Mouse (Mus musculus) neural tube, embryonic 11.5 days (tissue): ENCODE results near the gene Esp6. TPM values are rescaled to one million over a fixed set of nuclear protein-coding genes. Genes with fewer than 3 reads are reported as not detected.
"Not testable (repeated sequence)": the region's sequence is repeated elsewhere in the genome, so short reads cannot be mapped to it uniquely, and the experiment has no call there.

Experiments
- ATAC-seq: fragments of 200-750 bp; cut with Nextera tagmentation; 2 replicates; pipeline ENCODE4 v1.8.0; 2017; ENCODE audit warnings: moderate number of reproducible peaks, mild to moderate bottlenecking, moderate TSS enrichment, moderate library complexity; ENCODE audit not compliant: insufficient read depth, low FRiP score, low TSS enrichment
- DNase-seq: peaks from one replicate; pipeline ENCODE4 v3.0.0-alpha.2; 2015; ENCODE audit warnings: low spot score
- H3K27ac ChIP-seq: fragments of 300-500 bp; sonication (generic); 2 replicates; pipeline ENCODE4 v1.5.1; 2014; ENCODE audit warnings: low read depth, mild to moderate bottlenecking, low read length
- H3K27me3 ChIP-seq: fragments of 300-500 bp; sonication (generic); 2 replicates; pipeline ENCODE4 v1.6.1; 2014; ENCODE audit warnings: mild to moderate bottlenecking, low read length, mixed read lengths; ENCODE audit not compliant: control insufficient read depth, insufficient read depth
- H3K36me3 ChIP-seq: fragments of 300-500 bp; sonication (generic); 2 replicates; pipeline ENCODE4 v1.6.1; 2014; ENCODE audit warnings: mild to moderate bottlenecking, low read length, moderate library complexity, mixed read lengths; ENCODE audit not compliant: control insufficient read depth, insufficient read depth
- H3K4me1 ChIP-seq: fragments of 300-500 bp; sonication (generic); 2 replicates; pipeline ENCODE4 v1.6.1; 2014; ENCODE audit warnings: low read length, mixed read lengths; ENCODE audit not compliant: control insufficient read depth, insufficient read depth
- H3K4me2 ChIP-seq: fragments of 300-500 bp; sonication (generic); 2 replicates; pipeline ENCODE4 v1.6.1; 2014; ENCODE audit warnings: low read depth, mild to moderate bottlenecking, moderate library complexity
- H3K4me3 ChIP-seq: fragments of 300-500 bp; sonication (generic); 2 replicates; pipeline ENCODE4 v1.5.1; 2014; ENCODE audit warnings: low read depth, low read length
- H3K9ac ChIP-seq: fragments of 300-500 bp; sonication (generic); 2 replicates; pipeline ENCODE4 v1.6.1; 2014; ENCODE audit warnings: mild to moderate bottlenecking, low read length
- H3K9me3 ChIP-seq: fragments of 300-500 bp; sonication (generic); 2 replicates; pipeline ENCODE4 v1.6.1; 2016; ENCODE audit warnings: low read length; ENCODE audit not compliant: control insufficient read depth
- WGBS: fragments of 180-500 bp; shearing (Covaris S2); extraction: QIAGEN DNeasy Blood & Tissue Kit; methylation state at CpG from one replicate; pipeline ENCODE4 v1.1.7; 2014; 5-methylcytosine and 5-hydroxymethylcytosine counted together
- polyA plus RNA-seq: library from polyadenylated mRNA; unstranded; fragments of >200 nt; fragmentation: Nextera tagmentation; extraction: Ambion mirVana; gene quantifications from 2 replicates; pipeline ENCODE4 v1.2.1, GENCODE M21; 2014

Esp6 gene
- polyA plus RNA-seq = not detected in 2 replicates

DNA sequence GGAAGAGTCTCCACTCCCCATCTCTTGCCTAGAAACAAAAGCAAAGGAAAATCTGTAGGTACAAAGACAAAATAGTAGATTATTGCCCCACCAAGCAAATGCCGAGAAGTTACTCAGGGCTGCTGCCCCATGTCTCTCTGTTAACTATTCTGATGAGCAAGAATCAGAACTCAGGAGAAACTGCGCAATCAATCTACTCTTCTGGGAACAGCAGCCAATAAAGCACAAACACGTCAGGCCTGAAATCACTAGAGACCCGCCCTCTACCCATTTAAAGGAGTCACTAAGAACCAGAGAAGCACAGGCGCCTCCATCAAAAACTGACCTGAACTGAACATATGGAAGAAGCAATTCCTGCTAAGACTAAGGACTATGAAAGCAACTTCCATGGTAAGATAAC is at the start of gene Esp6:
TSS of gene Esp6 (plus strand) at position 301 of the 400 bp plus-strand sequence.
- 84% methylated on average over 5 of the region's 5 CpGs for WGBS
- ATAC-seq = no peak

DNA sequence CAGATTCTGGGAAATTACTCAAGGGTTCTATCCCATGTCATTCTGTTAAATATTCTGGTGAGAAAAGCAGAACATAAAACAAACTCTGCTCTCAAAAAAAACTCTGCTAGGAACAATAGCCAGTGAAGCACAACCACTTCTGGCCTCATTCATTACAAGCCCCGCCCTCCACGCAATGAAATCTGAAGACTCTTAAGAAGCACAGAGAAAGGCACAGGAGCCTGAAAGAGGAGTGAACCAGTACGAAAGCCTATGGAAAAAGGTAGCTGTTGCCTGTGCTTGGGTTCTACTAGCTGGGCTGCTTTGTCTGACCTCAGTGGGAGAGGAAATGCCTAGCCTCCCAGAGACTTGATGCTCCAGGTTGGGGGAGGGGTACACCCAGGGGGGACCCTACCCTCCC is 41.5 kb upstream of the Esp6 start, which contains the start of gene Esp8:
TSS of gene Esp8 (plus strand) at position 205 of the 400 bp plus-strand sequence.
- Histone ChIP-seq H3K9me3 (no peaks in the 10 kb centered on the region), H3K4me3 (no peak within 1 kb of the TSS), H3K36me3 (no peaks in the 10 kb centered on the region), H3K9ac (no peak within 1 kb of the TSS), H3K4me1 (no peaks in the 10 kb centered on the region), H3K27ac (no peak within 1 kb of the TSS), H3K27me3 (no peaks in the 10 kb centered on the region), H3K4me2 (no peak within 1 kb of the TSS)
- ATAC-seq = no peak
- 51% methylated on average over 3 of the region's 3 CpGs for WGBS
- no peak for DNase-seq

More for the DNA sequence above, at the start of gene Esp6:
- Histone ChIP-seq H3K27ac (no peak within 1 kb of the TSS), H3K4me1 (no peaks in the 10 kb centered on the region), H3K4me3 (no peak within 1 kb of the TSS), H3K27me3 (no peaks in the 10 kb centered on the region), H3K36me3 (no peaks in the 10 kb centered on the region), H3K4me2 (no peak within 1 kb of the TSS), H3K9me3 (no peaks in the 10 kb centered on the region), H3K9ac (no peak within 1 kb of the TSS)
- no peak for DNase-seq

DNA sequence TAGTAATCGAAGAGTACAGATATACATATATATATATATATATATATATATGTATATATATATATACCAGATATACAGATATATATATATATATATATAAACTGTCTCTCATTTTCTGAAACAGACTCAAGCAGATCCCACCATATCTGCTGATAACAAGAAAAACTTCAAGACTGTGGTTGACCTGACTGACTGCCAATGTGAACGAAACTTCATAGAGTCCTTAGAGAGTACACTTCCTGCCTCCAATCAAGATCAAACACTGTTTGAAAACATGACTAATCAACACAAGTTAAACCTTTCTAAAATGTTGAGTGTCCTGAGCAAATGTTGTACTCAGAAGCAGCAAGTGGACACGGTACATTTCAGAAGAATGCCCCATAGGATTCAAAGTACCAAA is 31.5 kb upstream of the Esp6 start:
- Histone ChIP-seq H3K27me3 (no peaks in the 10 kb centered on the region), H3K4me1 (no peaks in the 10 kb centered on the region), H3K27ac (no peak overlapping the region), H3K9ac (no peak overlapping the region), H3K4me2 (no peak overlapping the region), H3K9me3 (no peaks in the 10 kb centered on the region), H3K36me3 (no peaks in the 10 kb centered on the region), H3K4me3 (no peak overlapping the region)
- no peak for ATAC-seq
- 80% methylated on average over 3 of the region's 3 CpGs for WGBS
- no peak for DNase-seq

DNA sequence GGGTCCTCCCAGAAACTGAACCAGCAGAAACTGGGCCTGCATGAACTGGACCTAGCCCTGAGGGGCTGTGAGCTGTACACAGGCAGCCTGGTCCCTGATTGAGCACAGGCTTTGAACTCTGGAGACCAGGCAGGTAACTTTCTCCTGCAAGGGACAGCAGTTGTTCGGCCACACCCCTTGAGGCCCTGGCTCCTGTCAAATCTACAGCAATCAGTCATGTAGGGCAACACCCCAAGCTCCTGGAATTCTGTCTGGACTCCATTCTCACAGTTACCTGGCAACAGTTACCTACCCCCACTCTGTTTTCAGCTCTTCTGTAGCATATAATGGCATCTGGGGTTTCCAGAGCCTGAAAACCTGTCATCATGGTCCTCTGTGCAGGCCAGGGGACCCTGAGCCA is 30.2 kb upstream of the Esp6 start:
- no peak for ATAC-seq
- H3K9ac ChIP-seq = no peak overlapping the region
- no peak overlapping the region for H3K4me2 ChIP-seq
- 87% methylated on average over 1 of the region's 1 CpGs for WGBS
- H3K27me3 ChIP-seq = no peaks in the 10 kb centered on the region
- H3K27ac ChIP-seq = no peak overlapping the region
- no peaks in the 10 kb centered on the region for H3K36me3 ChIP-seq
- H3K9me3 ChIP-seq = no peaks in the 10 kb centered on the region
- DNase-seq = no peak
- H3K4me1 ChIP-seq = no peaks in the 10 kb centered on the region
- no peak overlapping the region for H3K4me3 ChIP-seq

DNA sequence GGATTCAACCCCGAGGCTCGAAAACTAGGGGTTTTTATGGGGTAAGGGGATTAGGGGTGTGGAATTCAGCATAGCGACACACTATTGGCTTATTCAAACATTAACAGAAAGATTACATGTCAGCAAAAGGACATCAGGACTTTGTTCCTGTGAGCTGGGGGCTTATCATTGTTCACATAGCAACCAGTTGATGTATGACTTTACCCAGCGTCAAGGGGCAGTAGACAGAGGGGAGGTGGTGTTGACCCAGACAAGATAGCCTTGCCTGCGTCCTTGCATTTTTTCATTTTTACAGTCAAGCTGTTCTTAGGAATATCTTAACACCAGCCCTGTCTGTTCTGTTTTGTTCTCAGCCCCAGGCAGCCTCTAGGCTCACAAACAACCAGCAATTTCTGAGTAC is 14.3 kb upstream of the Esp6 start:
- H3K4me1 ChIP-seq, H3K27me3 ChIP-seq, ATAC-seq, H3K9ac ChIP-seq, H3K4me3 ChIP-seq, DNase-seq, H3K36me3 ChIP-seq, H3K27ac ChIP-seq, H3K9me3 ChIP-seq, H3K4me2 ChIP-seq: not testable (repeated sequence)
- 80% methylated on average over 5 of the region's 5 CpGs for WGBS

DNA sequence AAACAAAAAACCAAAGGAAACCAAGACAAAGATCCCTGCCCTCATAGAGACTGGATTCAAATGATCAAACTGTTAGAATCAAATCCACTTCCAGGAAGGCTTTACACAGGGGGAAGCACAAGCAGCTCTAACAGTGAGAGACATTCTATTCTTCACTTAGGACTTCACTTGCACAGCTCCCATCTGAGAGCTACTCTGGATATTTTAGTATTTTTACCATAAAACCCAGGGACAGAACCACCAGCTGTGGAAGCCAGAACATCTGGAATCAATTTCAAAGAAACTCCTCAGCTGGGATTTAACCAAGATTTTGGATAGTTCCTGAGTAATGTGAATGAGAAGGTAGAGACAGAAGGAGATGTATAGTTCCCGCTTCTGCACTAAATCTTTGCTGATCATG is 7.8 kb upstream of the Esp6 start:
- Histone ChIP-seq H3K36me3 (no peaks in the 10 kb centered on the region), H3K9me3 (no peaks in the 10 kb centered on the region), H3K4me1 (no peaks in the 10 kb centered on the region), H3K27ac (no peak overlapping the region), H3K4me3 (no peak overlapping the region), H3K4me2 (no peak overlapping the region), H3K9ac (no peak overlapping the region), H3K27me3 (no peaks in the 10 kb centered on the region)
- 62% methylated on average over 1 of the region's 1 CpGs for WGBS
- DNase-seq (no peak), ATAC-seq (no peak)

DNA sequence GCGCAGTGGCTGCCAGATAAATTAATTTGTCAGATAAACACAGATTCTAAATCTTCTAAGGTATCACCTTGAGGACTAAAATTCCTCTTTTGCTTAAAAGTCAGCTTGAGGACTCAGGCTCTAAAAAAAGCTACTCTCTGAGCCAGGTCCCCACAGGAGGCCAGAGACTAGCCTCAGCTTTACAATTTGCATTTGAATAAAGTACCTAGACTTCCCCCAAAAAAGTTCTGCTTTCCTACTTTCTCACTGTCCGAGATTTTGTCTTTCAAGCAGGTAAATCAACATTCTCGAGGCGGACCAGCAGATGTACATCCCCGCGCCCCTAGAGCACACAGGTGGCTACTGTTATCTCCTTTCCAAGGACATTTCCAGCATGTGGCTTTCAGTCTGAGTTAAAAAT is 22.6 kb downstream of the Esp6 start:
- not testable (repeated sequence) for H3K4me1 ChIP-seq, H3K9me3 ChIP-seq, H3K36me3 ChIP-seq, DNase-seq, H3K4me3 ChIP-seq, H3K9ac ChIP-seq, H3K27ac ChIP-seq, H3K27me3 ChIP-seq, H3K4me2 ChIP-seq, ATAC-seq
- 43% methylated on average over 6 of the region's 6 CpGs for WGBS

DNA sequence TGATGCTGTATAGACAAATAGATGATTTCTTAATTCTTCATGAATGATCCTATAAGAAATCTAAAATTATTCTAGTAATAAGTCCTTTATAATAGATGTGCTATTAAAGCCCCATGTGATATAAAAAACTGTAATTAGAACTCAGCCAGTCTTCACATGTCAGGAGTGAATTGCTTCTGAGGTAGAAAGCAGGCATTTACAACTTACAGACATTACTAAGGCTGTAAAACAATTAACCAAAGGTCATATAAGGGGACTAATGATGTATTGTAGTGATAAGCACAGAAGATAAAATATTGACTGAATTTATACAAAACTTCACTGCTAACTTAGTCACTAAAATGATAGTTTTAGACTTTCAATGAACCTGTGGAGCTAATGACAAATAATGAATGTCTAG is 30.0 kb downstream of the Esp6 start:
- ATAC-seq = no peak
- no peak overlapping the region for H3K4me3 ChIP-seq
- no peak overlapping the region for H3K4me2 ChIP-seq
- no peak overlapping the region for H3K9ac ChIP-seq
- no peaks in the 10 kb centered on the region for H3K36me3 ChIP-seq
- no peaks in the 10 kb centered on the region for H3K4me1 ChIP-seq
- no peak overlapping the region for H3K27ac ChIP-seq
- H3K27me3 ChIP-seq = no peaks in the 10 kb centered on the region
- H3K9me3 ChIP-seq = no peaks in the 10 kb centered on the region
- no peak for DNase-seq

DNA sequence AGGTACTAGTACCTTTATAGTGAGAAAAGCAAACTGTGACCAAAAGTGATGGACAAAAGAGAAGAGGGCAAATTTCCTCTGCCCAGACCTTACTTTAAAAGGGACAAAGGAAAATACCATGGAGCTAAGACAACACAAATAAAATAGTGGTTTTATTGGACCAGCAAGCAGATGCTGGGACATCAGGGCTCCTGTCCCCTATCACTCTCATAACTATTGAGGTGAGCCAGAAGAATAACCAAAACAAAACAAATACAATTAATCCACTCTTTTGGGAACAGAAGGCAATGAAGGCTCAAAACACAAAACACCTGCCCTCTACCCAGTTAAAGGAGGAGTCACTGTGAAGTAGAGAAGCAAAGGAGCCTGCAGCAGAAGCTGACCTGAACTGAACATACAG is 37.0 kb downstream of the Esp6 start, which contains the start of gene Esp4:
TSS of gene Esp4 (plus strand) at position 301 of the 400 bp plus-strand sequence.
- no peaks in the 10 kb centered on the region for H3K9me3 ChIP-seq
- ATAC-seq = no peak

More for the DNA sequence above, 37.0 kb downstream of the Esp6 start, which contains the start of gene Esp4:
- Histone ChIP-seq H3K4me1 (no peaks in the 10 kb centered on the region), H3K36me3 (no peaks in the 10 kb centered on the region), H3K4me2 (no peak within 1 kb of the TSS), H3K27ac (no peak within 1 kb of the TSS), H3K4me3 (no peak within 1 kb of the TSS), H3K27me3 (no peaks in the 10 kb centered on the region), H3K9ac (no peak within 1 kb of the TSS)
- no peak for DNase-seq
